7 mouse cellular contexts compared by ENCODE assay signal in genomic region chr10:75406755-75407154, GRCm38 (mm10). TPM values are rescaled to one million over a fixed set of nuclear protein-coding genes. Genes with fewer than 3 reads are reported as not detected.
DNase-seq lines count a peak whose midpoint lies in the region; ATAC-seq and TF ChIP-seq lines count a peak whose summit lies in the region.

No protein-coding gene starts in this region.

- H3K9me3 ChIP-seq in heart, embryonic 12.5 days (replicated peaks): no peaks in the 10 kb centered on the region

- TF ChIP-seq POLR2A in small intestine, adult 2 months (IDR thresholded peaks at IDR 0.05; ENCODE audit: low read depth, low read length): no peak

- no peak overlapping the region for H3K27ac ChIP-seq in heart, embryonic 12.5 days (ENCODE audit: poor library complexity, severe bottlenecking)
- no peak overlapping the region for H3K27ac ChIP-seq in small intestine, adult 2 months (ENCODE audit: insufficient read depth, low read depth, low read length)

- H3K4me1 ChIP-seq in heart, embryonic 12.5 days (replicated peaks): peaks cover 22% of the 10 kb centered on the region
- H3K4me1 ChIP-seq in small intestine, adult 2 months (ENCODE audit: control insufficient read depth, insufficient read depth, insufficient read length, low read length): peaks cover 9% of the 10 kb centered on the region

- no peak for TF ChIP-seq CTCF in small intestine, adult 2 months (IDR thresholded peaks at IDR 0.05; ENCODE audit: extremely low read depth, insufficient read length, insufficient replicate concordance, low read depth, low read length)

- peak; percentile 29; the same call in 1 of the 2 replicates for ATAC-seq in heart, embryonic 12.5 days (ENCODE audit: insufficient number of reproducible peaks, low FRiP score)
- ATAC-seq in frontal cortex, adult (ENCODE audit: low TSS enrichment): no peak
- ATAC-seq in erythroblast, adult 5-6 weeks (replicated peaks; ENCODE audit: low FRiP score, poor library complexity, severe bottlenecking): no peak

- H3K27me3 ChIP-seq in heart, embryonic 12.5 days (replicated peaks): no peaks in the 10 kb centered on the region
- H3K27me3 ChIP-seq in small intestine, adult 2 months (ENCODE audit: control insufficient read depth, insufficient read depth, low read length): no peaks in the 10 kb centered on the region

- no peak overlapping the region for H3K9ac ChIP-seq in heart, embryonic 12.5 days

- WGBS in heart, embryonic 12.5 days: 47% methylated on average over 13 of the region's 13 CpGs
- 31% methylated on average over 13 of the region's 13 CpGs for WGBS in large intestine, adult 2 months
- WGBS in small intestine, adult 2 months: 23% methylated on average over 13 of the region's 13 CpGs

- H3K4me3 ChIP-seq in heart, embryonic 12.5 days: no peak overlapping the region
- H3K4me3 ChIP-seq in small intestine, adult 2 months (ENCODE audit: low read depth, low read length): peak overlapping the region; percentile 48

- no peaks in the 10 kb centered on the region for H3K36me3 ChIP-seq in heart, embryonic 12.5 days
- no peaks in the 10 kb centered on the region for H3K36me3 ChIP-seq in small intestine, adult 2 months (ENCODE audit: control insufficient read depth, insufficient read depth, low read length)

- peak overlapping the region; percentile 31; the same call in 1 of the 2 replicates for H3K4me2 ChIP-seq in heart, embryonic 12.5 days

- peak; percentile 51 for DNase-seq in ZHBTc4 (ENCODE audit: low read depth, low spot score)
- peak; percentile 34 for DNase-seq in cerebellum, adult 11 months
- peak; percentile 36 for DNase-seq in large intestine, adult 2 months (ENCODE audit: low read depth, low spot score)

RNA-seq across cellular contexts. Expression of gene Upb1, which starts 5.8 kb away (rescaled TPM):
- polyA plus RNA-seq in heart, embryonic 12.5 days (2016; fragmentation: Nextera tagmentation; extraction: Ambion mirVana): 0.15 and 0.17 TPM in 2 replicates
- polyA plus RNA-seq in large intestine, adult 2 months (2012; rRNA removed): 1.1 and 1.3 TPM in 2 replicates
- 1.0 and 1.6 TPM in 2 replicates for polyA plus RNA-seq in small intestine, adult 2 months (2012; rRNA removed)
- 0.19 and 0.21 TPM in 2 replicates for total RNA-seq in erythroblast, adult 5-6 weeks (2015; ENCODE audit: low replicate concordance)
- 0.43 and 1.4 TPM in 2 replicates for total RNA-seq in erythroblast, adult 5-6 weeks (2017; ENCODE audit: low replicate concordance)
